Mouse (Mus musculus) embryonic facial prominence, embryonic 14.5 days (tissue): ENCODE results near the gene Etl4. TPM values are rescaled to one million over a fixed set of nuclear protein-coding genes. Genes with fewer than 3 reads are reported as not detected.
A peak's percentile ranks its signal among the peaks of the same experiment; 100 is the strongest.
"Not testable (repeated sequence)": the region's sequence is repeated elsewhere in the genome, so short reads cannot be mapped to it uniquely, and the experiment has no call there.

Source experiments
- ATAC-seq: fragments of 200-750 bp; cut with Nextera tagmentation; 2 replicates; pipeline ENCODE4 v1.8.0; 2017; ENCODE audit warnings: low read depth, moderate number of reproducible peaks, moderate TSS enrichment
- DNase-seq: peaks from one replicate; pipeline ENCODE4 v3.0.0-alpha.2; 2015; ENCODE audit warnings: low spot score
- H3K27ac ChIP-seq: fragments of 300-500 bp; sonication (generic); replicated peaks from 2 replicates; pipeline ENCODE4 v1.5.1; 2014; ENCODE audit warnings: low read depth, mild to moderate bottlenecking, low read length, moderate library complexity
- H3K27me3 ChIP-seq: fragments of 300-500 bp; sonication (generic); replicated peaks from 2 replicates; pipeline ENCODE4 v1.6.1; 2014; ENCODE audit warnings: low read length; ENCODE audit not compliant: control insufficient read depth, insufficient read depth
- H3K36me3 ChIP-seq: fragments of 300-500 bp; sonication (generic); 2 replicates; pipeline ENCODE4 v1.6.1; 2014; ENCODE audit warnings: low read length, mixed read lengths; ENCODE audit not compliant: control insufficient read depth, insufficient read depth
- H3K4me1 ChIP-seq: fragments of 300-500 bp; sonication (generic); 2 replicates; pipeline ENCODE4 v1.6.1; 2014; ENCODE audit warnings: antibody characterized with exemption, low read length; ENCODE audit not compliant: control insufficient read depth, insufficient read depth
- H3K4me2 ChIP-seq: fragments of 300-500 bp; sonication (generic); 2 replicates; pipeline ENCODE4 v1.6.1; 2014; ENCODE audit warnings: low read depth, mild to moderate bottlenecking, low read length, moderate library complexity, mixed read lengths
- H3K4me3 ChIP-seq: fragments of 300-500 bp; sonication (generic); 2 replicates; pipeline ENCODE4 v1.5.1; 2014; ENCODE audit warnings: low read depth, mild to moderate bottlenecking, low read length
- H3K9ac ChIP-seq: fragments of 300-500 bp; sonication (generic); 2 replicates; pipeline ENCODE4 v1.6.1; 2014; ENCODE audit warnings: low read depth, mild to moderate bottlenecking, low read length, moderate library complexity, mixed read lengths
- H3K9me3 ChIP-seq: fragments of 300-500 bp; sonication (generic); 2 replicates; pipeline ENCODE4 v1.6.1; 2016; ENCODE audit warnings: low read length; ENCODE audit not compliant: control insufficient read depth
- WGBS: fragments of 180-500 bp; shearing (Covaris S2); extraction: QIAGEN DNeasy Blood & Tissue Kit; methylation state at CpG from one replicate; pipeline ENCODE4 v1.1.7; 2014; 5-methylcytosine and 5-hydroxymethylcytosine counted together
- polyA plus RNA-seq: library from polyadenylated mRNA; unstranded; fragments of >200 nt; fragmentation: Nextera tagmentation; extraction: Ambion mirVana; gene quantifications from 2 replicates; pipeline ENCODE4 v1.2.1, GENCODE M21; 2014

The Etl4 gene
- polyA plus RNA-seq, 1 experiment from 2014 or later: 39.2 TPM

- not testable (repeated sequence) for H3K9ac ChIP-seq, H3K27ac ChIP-seq, DNase-seq, H3K4me2 ChIP-seq, H3K4me3 ChIP-seq, H3K36me3 ChIP-seq, ATAC-seq, H3K4me1 ChIP-seq, H3K9me3 ChIP-seq, H3K27me3 ChIP-seq
- WGBS: 91% methylated on average over 3 of the region's 3 CpGs
Observed at GRCm38 (mm10) chr2:20177236-20177635, 267.7 kb downstream of the Etl4 start.

- DNase-seq, H3K27ac ChIP-seq, ATAC-seq, H3K4me1 ChIP-seq, H3K27me3 ChIP-seq, H3K36me3 ChIP-seq, H3K9me3 ChIP-seq, H3K9ac ChIP-seq, H3K4me2 ChIP-seq, H3K4me3 ChIP-seq: not testable (repeated sequence)
- 90% methylated on average over 5 of the region's 5 CpGs for WGBS
Observed at GRCm38 (mm10) chr2:20180561-20180960, 271.0 kb downstream of the Etl4 start.

GRCm38 (mm10) chr2:20187223-20187622 is 277.6 kb downstream of the Etl4 start:
- H3K4me2 ChIP-seq, H3K9me3 ChIP-seq, H3K36me3 ChIP-seq, H3K4me1 ChIP-seq, H3K9ac ChIP-seq, DNase-seq, H3K27me3 ChIP-seq, ATAC-seq, H3K4me3 ChIP-seq, H3K27ac ChIP-seq: not testable (repeated sequence)
- 87% methylated on average over 7 of the region's 7 CpGs for WGBS

- Histone ChIP-seq H3K27ac (no peak overlapping the region), H3K9ac (no peak overlapping the region), H3K4me1 (no peaks in the 10 kb centered on the region), H3K4me2 (no peak overlapping the region), H3K9me3 (no peaks in the 10 kb centered on the region), H3K27me3 (no peaks in the 10 kb centered on the region), H3K36me3 (no peaks in the 10 kb centered on the region), H3K4me3 (no peak overlapping the region)
- 89% methylated on average over 7 of the region's 7 CpGs for WGBS
- ATAC-seq (no peak), DNase-seq (no peak)
Observed at GRCm38 (mm10) chr2:20203011-20203410, 293.4 kb downstream of the Etl4 start.

- Histone ChIP-seq H3K4me3 (no peak overlapping the region), H3K9ac (no peak overlapping the region), H3K9me3 (no peaks in the 10 kb centered on the region), H3K4me1 (no peaks in the 10 kb centered on the region), H3K27ac (no peak overlapping the region), H3K27me3 (no peaks in the 10 kb centered on the region), H3K36me3 (no peaks in the 10 kb centered on the region), H3K4me2 (no peak overlapping the region)
- 55% methylated on average over 1 of the region's 1 CpGs for WGBS
- peak; percentile 24 for DNase-seq
- no peak for ATAC-seq
Observed at GRCm38 (mm10) chr2:20206647-20207046, 297.1 kb downstream of the Etl4 start.

- Histone ChIP-seq H3K4me3 (no peak overlapping the region), H3K4me2 (no peak overlapping the region), H3K4me1 (no peaks in the 10 kb centered on the region), H3K9ac (no peak overlapping the region), H3K27ac (no peak overlapping the region), H3K9me3 (no peaks in the 10 kb centered on the region), H3K27me3 (no peaks in the 10 kb centered on the region), H3K36me3 (no peaks in the 10 kb centered on the region)
- DNase-seq (no peak), ATAC-seq (no peak)
- WGBS: 79% methylated on average over 3 of the region's 3 CpGs
Observed at GRCm38 (mm10) chr2:20208683-20209194, 299.2 kb downstream of the Etl4 start.

GRCm38 (mm10) chr2:20209359-20209758 is 299.8 kb downstream of the Etl4 start:
- no peaks in the 10 kb centered on the region for H3K4me1 ChIP-seq
- H3K9me3 ChIP-seq: no peaks in the 10 kb centered on the region
- H3K9ac ChIP-seq: no peak overlapping the region
- 48% methylated on average over 4 of the region's 4 CpGs for WGBS
- DNase-seq (no peak), ATAC-seq (no peak)
- no peak overlapping the region for H3K4me2 ChIP-seq
- no peaks in the 10 kb centered on the region for H3K27me3 ChIP-seq
- H3K27ac ChIP-seq: no peak overlapping the region
- H3K4me3 ChIP-seq: no peak overlapping the region
- H3K36me3 ChIP-seq: no peaks in the 10 kb centered on the region

- Histone ChIP-seq H3K4me2 (no peak overlapping the region), H3K4me3 (no peak overlapping the region), H3K9me3 (no peaks in the 10 kb centered on the region), H3K27ac (no peak overlapping the region), H3K4me1 (no peaks in the 10 kb centered on the region), H3K9ac (no peak overlapping the region), H3K27me3 (no peaks in the 10 kb centered on the region), H3K36me3 (no peaks in the 10 kb centered on the region)
- ATAC-seq (no peak), DNase-seq (no peak)
- WGBS: 90% methylated on average over 2 of the region's 2 CpGs
Observed at GRCm38 (mm10) chr2:20216275-20216674, 306.7 kb downstream of the Etl4 start.

GRCm38 (mm10) chr2:20216686-20217437 is 307.3 kb downstream of the Etl4 start:
- Histone ChIP-seq H3K4me2 (no peak overlapping the region), H3K4me1 (no peaks in the 10 kb centered on the region), H3K27me3 (no peaks in the 10 kb centered on the region), H3K9ac (no peak overlapping the region), H3K9me3 (no peaks in the 10 kb centered on the region), H3K27ac (no peak overlapping the region), H3K36me3 (no peaks in the 10 kb centered on the region), H3K4me3 (no peak overlapping the region)
- no peak for ATAC-seq
- WGBS: 87% methylated on average over 5 of the region's 5 CpGs
- no peak for DNase-seq
